Mouse (Mus musculus): ENCODE results near the gene Zdhhc14.

Zdhhc14 gene

DNA sequence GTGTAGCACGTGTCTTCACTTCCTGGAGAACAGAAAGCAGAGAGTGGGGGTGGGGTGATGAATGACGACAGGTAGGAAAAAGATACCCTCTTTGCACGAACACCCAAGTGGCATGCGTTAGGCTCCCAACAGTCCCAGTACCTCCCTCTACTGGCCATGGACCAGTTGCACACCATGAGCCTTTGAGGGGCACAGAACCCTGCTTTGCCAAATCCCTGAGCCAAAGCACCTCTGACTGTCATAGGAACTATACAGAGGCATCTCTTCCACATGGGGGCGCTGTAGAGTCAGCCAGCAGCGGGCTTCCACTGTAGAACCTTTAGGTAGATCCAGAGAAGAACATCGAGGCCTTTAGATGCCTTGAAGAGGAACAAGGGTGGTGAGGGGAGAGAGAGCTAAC, 241.0 kb downstream of the Zdhhc14 start:
- peak; percentile 57 for DNase-seq (ENCODE audit: low spot score)

DNA sequence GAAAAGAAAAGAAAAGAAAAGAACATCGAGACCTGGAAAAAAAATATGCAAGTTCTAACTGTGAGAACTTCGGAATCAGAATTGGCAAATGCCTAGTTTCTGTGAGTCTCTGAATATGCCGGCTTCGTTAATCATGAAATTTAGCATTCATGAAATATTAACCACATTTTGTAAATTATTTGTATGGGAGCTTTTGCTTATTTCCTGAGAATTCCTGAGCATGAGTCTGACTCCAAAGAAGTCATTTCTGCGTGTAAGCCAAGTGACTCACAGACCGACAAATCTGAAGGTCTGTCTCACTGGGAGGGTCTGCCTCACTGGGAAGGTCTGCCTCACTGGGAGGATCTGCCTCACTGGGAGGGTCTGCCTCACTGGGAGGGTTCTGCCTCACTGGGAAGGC, 248.7 kb downstream of the Zdhhc14 start:
- DNase-seq (ENCODE audit: low spot score), result no peak

GRCm38 (mm10) chr17:5744016-5744415, 251.7 kb downstream of the Zdhhc14 start:
- DNase-seq (ENCODE audit: low spot score), result no peak

GRCm38 (mm10) chr17:5746378-5746777, 254.0 kb downstream of the Zdhhc14 start:
- no peak for DNase-seq (ENCODE audit: low spot score)

DNA sequence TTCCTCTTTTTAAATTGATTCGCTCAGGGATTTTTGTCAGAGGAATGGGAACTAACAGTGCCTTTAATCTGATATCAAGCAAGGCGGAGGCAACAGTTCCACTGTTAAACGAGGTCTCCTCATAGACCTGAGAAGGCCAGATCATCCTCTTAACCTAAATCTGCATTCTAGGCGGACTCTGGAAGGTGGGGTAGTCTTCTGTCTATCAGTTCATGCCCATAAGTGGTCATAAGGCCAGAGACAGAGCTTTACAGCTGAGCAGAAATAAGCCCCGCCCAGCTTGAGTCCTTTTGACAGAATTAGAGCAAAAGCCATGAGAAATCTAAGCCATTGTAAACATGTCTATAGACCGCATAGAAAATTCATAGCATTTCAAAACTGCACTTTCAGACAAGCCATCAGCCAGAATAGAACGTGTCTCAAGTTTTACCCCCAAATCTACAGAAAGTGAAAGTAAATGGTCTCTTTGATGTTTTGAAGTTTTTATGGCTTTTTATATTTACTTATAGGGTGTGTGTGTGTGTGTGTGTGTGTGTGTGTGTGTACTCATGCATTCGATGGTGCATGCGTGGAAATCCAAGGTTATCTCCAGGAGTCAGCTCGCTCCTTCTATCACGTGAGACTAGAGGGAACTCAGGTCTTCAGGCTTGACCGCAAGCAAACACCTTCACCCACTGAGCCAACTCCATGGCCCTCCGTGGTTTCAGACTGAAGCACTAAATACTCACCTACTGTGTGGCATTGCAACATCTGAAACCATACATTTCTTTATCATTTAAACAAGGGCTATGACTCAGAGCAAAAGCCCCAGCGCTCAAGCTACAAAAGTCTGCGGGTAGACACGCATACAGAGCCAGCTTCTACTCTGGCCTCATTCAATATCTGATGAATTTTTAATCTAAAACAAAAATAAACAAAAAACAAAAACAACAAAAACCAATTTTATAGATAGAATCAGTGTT, 255.5 kb downstream of the Zdhhc14 start:
- DNase-seq (ENCODE audit: low spot score), result peak; percentile 25

DNA sequence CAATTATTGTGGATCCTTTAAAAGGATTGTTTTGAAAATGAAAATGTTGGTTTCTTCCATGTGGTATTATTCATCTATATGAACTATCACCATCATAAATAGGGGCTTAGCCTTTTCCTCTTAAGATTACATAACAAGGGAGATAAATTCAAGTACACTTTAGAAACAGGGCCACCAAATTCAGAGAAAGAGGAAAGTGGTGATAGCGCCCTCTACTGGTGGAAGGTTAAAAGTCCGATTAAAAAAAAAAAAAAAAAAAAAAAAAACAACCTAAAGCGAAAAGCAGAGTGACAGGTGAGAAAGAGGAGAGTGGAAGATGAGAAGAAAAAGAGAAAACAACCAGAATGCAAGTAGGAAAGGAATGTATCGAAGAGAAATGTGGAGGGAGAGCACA, 256.1 kb downstream of the Zdhhc14 start:
- peak; percentile 21 for DNase-seq (ENCODE audit: low spot score)

DNA sequence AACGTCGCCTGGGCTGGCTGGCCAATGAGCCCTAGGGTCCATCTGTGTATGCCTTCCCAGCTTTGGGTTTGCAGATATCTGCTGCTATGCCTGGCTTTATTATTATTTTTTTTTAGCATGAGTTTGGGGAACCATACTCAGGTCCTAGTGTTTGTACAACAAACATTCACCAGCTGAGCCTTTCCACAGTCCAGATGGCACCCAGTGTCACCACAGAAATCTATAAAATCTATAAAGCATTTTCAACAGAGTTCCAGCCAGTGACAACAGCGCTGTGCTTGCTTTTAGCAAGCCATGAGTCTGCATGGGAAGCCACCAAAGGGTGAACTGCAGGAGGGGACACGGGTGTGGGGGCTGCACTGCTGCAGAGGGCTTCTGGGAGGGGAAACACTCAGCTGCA, 257.9 kb downstream of the Zdhhc14 start:
- DNase-seq (ENCODE audit: low spot score), result no peak

- no peak for DNase-seq (ENCODE audit: low spot score)
Measured at GRCm38 (mm10) chr17:5751066-5751465, 258.7 kb downstream of the Zdhhc14 start.

DNA sequence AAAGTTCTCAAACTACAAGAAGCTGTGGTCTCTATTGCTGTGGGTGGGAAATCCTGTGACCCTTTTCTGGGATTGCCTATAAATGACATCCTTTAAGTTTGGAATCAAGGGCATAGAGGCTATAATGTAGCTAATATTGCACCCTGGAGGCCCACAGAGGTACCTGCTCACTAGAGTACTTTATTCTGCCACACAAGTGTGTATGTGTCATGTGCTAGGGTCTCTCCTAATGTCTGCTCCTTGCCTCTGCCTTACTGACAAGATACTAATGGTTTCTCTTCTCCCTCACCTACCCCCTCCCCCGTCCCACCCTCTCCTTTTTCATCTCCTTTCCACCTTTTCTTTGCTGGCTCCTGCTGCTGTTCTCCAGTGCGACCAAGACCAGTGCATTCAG, 260.0 kb downstream of the Zdhhc14 start:
- DNase-seq (ENCODE audit: low spot score), result no peak

- peak; percentile 83 for DNase-seq (ENCODE audit: low spot score)
Measured at GRCm38 (mm10) chr17:5752716-5753585, 260.6 kb downstream of the Zdhhc14 start.

DNA sequence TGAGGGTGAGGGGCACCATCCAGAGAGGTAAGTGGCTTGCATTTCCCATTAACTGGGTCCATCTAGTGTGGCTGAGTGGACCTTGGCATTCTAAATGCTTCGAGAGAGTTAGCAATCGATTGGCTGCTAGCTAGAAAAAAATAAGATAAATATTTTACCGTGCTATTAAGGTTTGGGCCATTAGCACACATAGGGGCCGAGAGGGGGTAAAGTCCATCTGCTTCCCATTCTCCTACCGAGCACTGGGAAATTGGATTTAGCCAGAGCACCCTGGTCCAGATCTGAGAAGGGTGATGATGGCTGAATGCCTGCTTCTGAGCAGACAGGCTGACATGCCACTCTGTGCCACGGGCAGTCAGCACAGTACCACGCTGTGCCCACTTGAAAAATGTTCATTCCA, 263.1 kb downstream of the Zdhhc14 start:
- no peak for DNase-seq (ENCODE audit: low spot score)

- no peak for DNase-seq (ENCODE audit: low spot score)
Measured at GRCm38 (mm10) chr17:5756065-5756464, 263.7 kb downstream of the Zdhhc14 start.

DNA sequence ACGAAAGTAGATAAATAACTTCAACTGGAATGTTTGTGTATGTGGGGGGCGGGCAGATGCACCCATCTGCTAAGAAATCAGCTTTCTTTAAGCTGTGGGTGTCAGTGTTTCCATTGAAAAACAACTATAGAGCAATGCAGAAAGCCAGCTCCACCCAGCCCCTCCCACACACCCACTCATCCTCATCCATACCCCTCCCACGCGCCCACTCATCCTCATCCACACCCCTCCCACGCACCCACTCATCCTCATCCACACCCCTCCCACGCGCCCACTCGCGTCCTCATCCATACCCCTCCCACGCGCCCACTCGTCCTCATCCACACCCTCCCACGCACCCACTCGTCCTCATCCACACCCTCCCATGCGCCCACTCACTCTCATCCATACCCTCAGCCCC, 264.5 kb downstream of the Zdhhc14 start:
- no peak for DNase-seq (ENCODE audit: low spot score)

DNA sequence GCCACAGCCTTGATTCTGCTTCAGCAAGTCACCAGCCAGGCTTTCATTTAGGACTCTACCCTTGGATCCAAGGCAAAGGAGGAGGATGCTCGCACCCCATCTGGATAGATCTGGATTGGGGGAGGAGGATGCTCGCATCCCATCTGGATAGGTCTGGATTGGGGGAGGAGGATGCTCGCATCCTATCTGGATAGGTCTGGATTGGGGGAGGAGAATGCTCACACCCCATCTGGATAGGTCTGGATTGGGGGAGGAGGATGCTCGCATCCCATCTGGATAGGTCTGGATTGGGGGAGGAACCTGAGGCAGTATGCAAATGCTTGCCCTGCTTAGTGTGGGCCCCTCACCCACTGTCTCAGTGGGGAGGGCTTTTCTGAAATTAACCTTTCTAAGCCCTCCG, 271.4 kb downstream of the Zdhhc14 start:
- DNase-seq (ENCODE audit: low spot score), result no peak

DNA sequence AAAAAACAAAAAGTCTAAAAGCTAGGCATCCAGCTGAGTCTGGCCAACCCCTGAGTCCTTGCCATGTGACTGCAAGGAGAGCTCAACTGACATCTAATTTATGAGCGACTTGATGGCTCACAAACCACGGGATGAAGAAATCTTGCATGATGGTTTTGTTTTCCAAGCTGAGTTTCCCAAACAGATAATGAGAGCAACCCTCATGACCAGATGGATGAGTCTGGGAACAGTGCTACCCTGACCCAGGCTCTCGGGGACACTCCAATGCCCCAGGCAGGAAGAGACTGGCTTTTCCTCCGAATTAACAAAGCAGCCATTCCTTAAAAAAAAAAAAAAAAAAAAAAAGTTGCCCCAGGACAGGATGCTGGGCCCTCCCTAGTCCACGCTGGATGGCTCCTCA, 271.9 kb downstream of the Zdhhc14 start:
- DNase-seq (ENCODE audit: low spot score), result no peak

GRCm38 (mm10) chr17:5765746-5766145, 273.4 kb downstream of the Zdhhc14 start:
- no peak for DNase-seq (ENCODE audit: low spot score)

GRCm38 (mm10) chr17:5768164-5768705, 275.9 kb downstream of the Zdhhc14 start:
- no peak for DNase-seq (ENCODE audit: low spot score)

DNA sequence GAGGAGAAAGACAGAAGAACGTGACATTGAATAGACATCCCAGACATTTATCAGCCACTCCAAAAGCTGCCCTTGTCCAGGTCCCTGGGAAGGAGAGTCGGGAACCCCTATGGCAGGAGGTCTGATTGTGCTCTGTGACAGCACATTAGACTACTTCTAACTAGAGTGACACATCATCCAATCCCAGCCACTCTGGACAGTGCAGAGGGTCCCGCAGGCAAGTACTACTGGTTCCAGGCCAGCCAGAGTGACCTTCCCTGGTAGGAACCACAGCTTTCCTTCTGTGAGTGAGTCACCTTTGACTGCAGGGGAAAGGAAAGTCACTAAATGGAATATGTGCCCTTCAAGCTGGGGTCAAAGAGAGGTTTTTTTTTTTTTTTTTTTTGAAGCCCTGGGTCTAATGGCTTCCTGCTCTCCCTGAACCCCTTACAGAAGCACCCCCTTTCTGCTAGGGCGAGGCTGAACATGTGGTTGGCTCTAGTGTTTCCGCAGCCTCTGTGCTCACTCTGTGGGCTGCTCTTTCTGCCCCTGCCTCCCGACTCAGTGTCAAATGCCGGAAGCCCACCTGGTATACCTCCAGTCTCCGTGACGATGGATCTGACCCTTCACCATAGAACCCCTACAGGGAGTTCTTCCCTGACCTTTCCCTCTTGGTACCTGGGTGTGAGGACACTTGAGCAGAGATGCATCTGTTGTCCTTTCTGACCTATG, 276.6 kb downstream of the Zdhhc14 start:
- DNase-seq (ENCODE audit: low spot score), result no peak

GRCm38 (mm10) chr17:5769776-5770175, 277.4 kb downstream of the Zdhhc14 start:
- DNase-seq (ENCODE audit: low spot score), result peak; percentile 69

DNA sequence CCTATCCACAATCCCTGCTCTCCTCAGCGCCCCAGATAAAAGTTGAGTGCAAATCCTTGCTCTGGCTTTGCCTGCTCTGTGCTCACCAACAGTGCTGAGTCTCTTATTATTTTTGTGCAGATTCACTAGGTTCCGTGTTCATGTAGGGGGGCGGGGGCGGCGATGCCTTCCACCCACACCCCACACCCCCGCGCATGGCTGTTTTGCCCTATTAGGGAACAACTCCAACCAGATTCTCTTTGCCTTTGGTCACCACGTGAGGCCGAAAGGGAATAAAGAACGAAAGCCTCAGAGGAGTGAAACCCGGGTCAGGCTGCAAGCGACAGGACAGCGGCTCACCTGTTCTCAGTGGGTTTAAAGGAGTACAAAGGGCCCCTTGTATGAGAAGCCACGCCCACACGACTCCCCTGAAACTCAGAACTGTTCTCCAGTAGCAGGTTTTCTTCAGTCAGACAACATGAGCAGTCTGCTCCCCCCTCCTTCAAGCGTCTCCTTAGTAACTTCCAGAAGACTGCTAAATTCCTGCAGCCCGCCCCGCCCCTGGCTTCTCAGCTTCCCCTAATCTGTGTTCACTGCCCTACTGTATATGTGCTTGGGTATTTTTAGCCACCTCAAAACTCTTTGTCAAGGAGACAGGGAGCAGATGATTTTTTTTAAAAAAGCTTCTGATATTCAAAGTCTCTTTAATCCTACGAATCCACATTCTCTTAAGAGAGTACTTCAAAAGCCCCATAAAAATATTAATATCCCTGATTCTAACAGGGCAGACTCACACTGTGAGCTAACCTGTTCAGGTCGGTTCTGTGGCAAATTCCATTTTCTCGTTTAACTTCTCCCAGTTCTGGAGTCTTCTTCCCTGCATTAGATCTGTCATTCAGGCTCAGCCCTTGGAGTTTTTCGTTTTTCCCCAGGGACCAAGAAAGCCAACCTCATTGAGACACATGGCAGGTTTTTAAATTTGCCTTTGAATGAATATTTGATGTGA, 278.2 kb downstream of the Zdhhc14 start:
- DNase-seq (ENCODE audit: low spot score), result peak; percentile 79

Measured in urinary bladder, postnatal 14 days (tissue).